Mouse (Mus musculus) spleen, adult 2 months (tissue): Measurements from ENCODE around the gene Pdk1. TPM values are rescaled to one million over a fixed set of nuclear protein-coding genes. Genes with fewer than 3 reads are reported as not detected.

Experiments
- DNase-seq, 2 experiments: peaks; one replicate each; pipeline versions ENCODE4 v3.0.0 to v3.0.0-alpha.2; 2012 to 2021; ENCODE audit warnings: low spot score in 2 of 2, low read depth in 1 of 2
- H3K27ac ChIP-seq: fragments of 200-500 bp; 2 replicates; pipeline ENCODE4 v1.5.1; 2012; ENCODE audit warnings: low read length, inconsistent platforms; ENCODE audit not compliant: insufficient read depth
- H3K27me3 ChIP-seq: fragments of 200-500 bp; 2 replicates; pipeline ENCODE4 v1.6.1; 2012; ENCODE audit warnings: mild to moderate bottlenecking, moderate library complexity, low read length, inconsistent platforms; ENCODE audit not compliant: control insufficient read depth, insufficient read depth
- H3K36me3 ChIP-seq: fragments of 200-500 bp; 2 replicates; pipeline ENCODE4 v1.6.1; 2012; ENCODE audit warnings: mild to moderate bottlenecking, low read length, inconsistent platforms; ENCODE audit not compliant: control insufficient read depth, insufficient read depth
- H3K4me1 ChIP-seq: fragments of 200-500 bp; 2 replicates; pipeline ENCODE4 v1.6.1; 2011; ENCODE audit warnings: inconsistent platforms; ENCODE audit not compliant: control insufficient read depth, insufficient read depth, insufficient read length
- H3K4me3 ChIP-seq: fragments of 200-500 bp; 2 replicates; pipeline ENCODE4 v1.5.1; 2011; ENCODE audit warnings: mild to moderate bottlenecking, inconsistent platforms; ENCODE audit not compliant: insufficient read depth, insufficient read length; ENCODE audit errors: extremely low read depth
- CTCF ChIP-seq: fragments of 200-500 bp; IDR thresholded peaks from 2 replicates; pipeline ENCODE4 v1.5.1; 2011; ENCODE audit warnings: mild to moderate bottlenecking, inconsistent platforms; ENCODE audit not compliant: insufficient read depth, insufficient read length, insufficient replicate concordance; ENCODE audit errors: extremely low read depth
- POLR2A ChIP-seq: fragments of 200-500 bp; IDR thresholded peaks from 2 replicates; pipeline ENCODE4 v1.6.1; 2011; ENCODE audit warnings: low read depth, low read length, inconsistent platforms
- WGBS: fragments of 180-500 bp; shearing (Covaris S2); methylation state at CpG from one replicate; pipeline ENCODE4 v1.1.7; 2018; 5-methylcytosine and 5-hydroxymethylcytosine counted together
- polyA plus RNA-seq: library from polyadenylated mRNA; depleted of rRNA; stranded (reverse); fragments of >200 nt; gene quantifications from 2 replicates; pipeline ENCODE4 v1.2.3, GENCODE M21; 2012

Pdk1 gene
- polyA plus RNA-seq, 1 experiment = 14.1 TPM

GRCm38 (mm10) chr2:71882914-71883651 lies 10.1 kb downstream of the Pdk1 start:
- DNase-seq = no peak
- H3K4me1 ChIP-seq = no peaks in the 10 kb centered on the region
- WGBS = 94% methylated on average over 19 of the region's 19 CpGs

GRCm38 (mm10) chr2:71887269-71887668 lies 14.2 kb downstream of the Pdk1 start:
- DNase-seq = no peak
- 92% methylated on average over 4 of the region's 4 CpGs for WGBS
- no peak overlapping the region for H3K4me3 ChIP-seq
- H3K27me3 ChIP-seq = no peaks in the 10 kb centered on the region
- H3K4me1 ChIP-seq = no peaks in the 10 kb centered on the region
- no peak overlapping the region for H3K27ac ChIP-seq
- TF ChIP-seq POLR2A = no peak
- peaks cover 30% of the 10 kb centered on the region for H3K36me3 ChIP-seq

More at GRCm38 (mm10) chr2:71882914-71883651, 10.1 kb downstream of the Pdk1 start:
- H3K27me3 ChIP-seq = no peaks in the 10 kb centered on the region
- TF ChIP-seq POLR2A (no peak), CTCF (no peak)
- no peak overlapping the region for H3K4me3 ChIP-seq
- peaks cover 22% of the 10 kb centered on the region for H3K36me3 ChIP-seq
- H3K27ac ChIP-seq = no peak overlapping the region

- Histone ChIP-seq H3K4me1 (no peaks in the 10 kb centered on the region), H3K27me3 (no peaks in the 10 kb centered on the region), H3K27ac (no peak overlapping the region), H3K36me3 (peaks cover 34% of the 10 kb centered on the region), H3K4me3 (no peak overlapping the region)
- no peak for DNase-seq
- TF ChIP-seq CTCF (no peak), POLR2A (no peak)
- WGBS = 80% methylated on average over 4 of the region's 4 CpGs
Measured at GRCm38 (mm10) chr2:71888437-71888836, 15.4 kb downstream of the Pdk1 start.

- no peaks in the 10 kb centered on the region for H3K27me3 ChIP-seq
- WGBS = 90% methylated on average over 2 of the region's 2 CpGs
- TF ChIP-seq CTCF (no peak), POLR2A (no peak)
- H3K27ac ChIP-seq = no peak overlapping the region
- no peak for DNase-seq
- H3K4me1 ChIP-seq = no peaks in the 10 kb centered on the region
- no peak overlapping the region for H3K4me3 ChIP-seq
- H3K36me3 ChIP-seq = peaks cover 27% of the 10 kb centered on the region
Measured at GRCm38 (mm10) chr2:71891536-71891935, 18.5 kb downstream of the Pdk1 start.

- Histone ChIP-seq H3K27me3 (no peaks in the 10 kb centered on the region), H3K4me3 (no peak overlapping the region), H3K36me3 (peaks cover 27% of the 10 kb centered on the region), H3K27ac (no peak overlapping the region), H3K4me1 (no peaks in the 10 kb centered on the region)
- WGBS = 93% methylated on average over 7 of the region's 7 CpGs
- TF ChIP-seq POLR2A = no peak
- DNase-seq = no peak
Measured at GRCm38 (mm10) chr2:71892741-71893349, 19.8 kb downstream of the Pdk1 start.

GRCm38 (mm10) chr2:71895596-71896286 lies 22.7 kb downstream of the Pdk1 start:
- no peak overlapping the region for H3K27ac ChIP-seq
- WGBS = 87% methylated on average over 13 of the region's 13 CpGs
- no peak for TF ChIP-seq POLR2A
- no peak for TF ChIP-seq CTCF
- no peaks in the 10 kb centered on the region for H3K4me1 ChIP-seq
- no peaks in the 10 kb centered on the region for H3K27me3 ChIP-seq
- no peak overlapping the region for H3K4me3 ChIP-seq
- H3K36me3 ChIP-seq = peaks cover 27% of the 10 kb centered on the region
- no peak for DNase-seq

GRCm38 (mm10) chr2:71897420-71897819 lies 24.4 kb downstream of the Pdk1 start:
- WGBS = 96% methylated on average over 12 of the region's 12 CpGs
- H3K27me3 ChIP-seq = no peaks in the 10 kb centered on the region
- no peak overlapping the region for H3K27ac ChIP-seq
- H3K36me3 ChIP-seq = peaks cover 21% of the 10 kb centered on the region
- H3K4me1 ChIP-seq = no peaks in the 10 kb centered on the region
- no peak overlapping the region for H3K4me3 ChIP-seq
- TF ChIP-seq POLR2A (no peak), CTCF (no peak)
- no peak for DNase-seq
